Mouse (Mus musculus): ENCODE results near the gene Ccdc8.

Ccdc8 gene

DNA sequence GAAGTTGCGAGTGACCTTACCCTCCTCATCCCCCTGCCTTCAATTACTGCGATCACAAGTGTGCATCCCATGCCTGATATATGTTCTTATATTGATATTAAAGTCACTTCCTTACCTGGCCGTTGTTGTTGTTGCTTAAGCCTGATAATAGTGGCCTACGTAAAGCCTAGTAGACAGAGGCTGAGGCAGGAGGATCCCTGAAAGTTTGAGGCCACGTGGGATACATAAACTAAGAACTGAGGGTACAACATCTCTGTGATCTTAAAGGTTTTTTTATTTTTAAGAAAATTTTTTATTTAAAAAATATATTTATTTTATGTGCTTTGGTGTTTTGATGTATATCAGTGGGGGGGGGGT lies at the start of gene Ccdc8:
Ccdc8 (plus strand) TSS at position 258 of the 357 bp plus-strand sequence.
- in situ Hi-C loops (cut with MboI, MseI), result no loop called here

DNA sequence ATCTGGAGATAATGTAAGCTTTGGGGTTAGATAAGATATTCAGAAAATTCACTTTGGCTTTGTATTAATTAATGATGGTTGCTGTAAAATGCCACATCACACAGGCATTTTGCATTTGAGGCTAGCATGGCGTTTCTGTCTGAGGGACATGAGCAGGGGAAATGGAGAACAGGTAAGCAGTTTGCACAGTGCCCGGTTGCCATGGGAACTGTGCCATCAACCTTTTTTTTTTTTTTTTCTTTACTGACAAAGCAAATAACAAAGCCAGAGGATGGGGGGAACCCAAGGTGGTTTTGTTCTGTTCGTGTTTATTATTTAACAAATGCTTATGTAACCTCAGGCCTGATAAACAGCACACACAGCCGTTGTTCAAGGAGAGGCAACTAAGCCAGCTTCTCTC lies 49.6 kb upstream of the Ccdc8 start:
- in situ Hi-C loops (cut with MboI, MseI), result no loop called here

DNA sequence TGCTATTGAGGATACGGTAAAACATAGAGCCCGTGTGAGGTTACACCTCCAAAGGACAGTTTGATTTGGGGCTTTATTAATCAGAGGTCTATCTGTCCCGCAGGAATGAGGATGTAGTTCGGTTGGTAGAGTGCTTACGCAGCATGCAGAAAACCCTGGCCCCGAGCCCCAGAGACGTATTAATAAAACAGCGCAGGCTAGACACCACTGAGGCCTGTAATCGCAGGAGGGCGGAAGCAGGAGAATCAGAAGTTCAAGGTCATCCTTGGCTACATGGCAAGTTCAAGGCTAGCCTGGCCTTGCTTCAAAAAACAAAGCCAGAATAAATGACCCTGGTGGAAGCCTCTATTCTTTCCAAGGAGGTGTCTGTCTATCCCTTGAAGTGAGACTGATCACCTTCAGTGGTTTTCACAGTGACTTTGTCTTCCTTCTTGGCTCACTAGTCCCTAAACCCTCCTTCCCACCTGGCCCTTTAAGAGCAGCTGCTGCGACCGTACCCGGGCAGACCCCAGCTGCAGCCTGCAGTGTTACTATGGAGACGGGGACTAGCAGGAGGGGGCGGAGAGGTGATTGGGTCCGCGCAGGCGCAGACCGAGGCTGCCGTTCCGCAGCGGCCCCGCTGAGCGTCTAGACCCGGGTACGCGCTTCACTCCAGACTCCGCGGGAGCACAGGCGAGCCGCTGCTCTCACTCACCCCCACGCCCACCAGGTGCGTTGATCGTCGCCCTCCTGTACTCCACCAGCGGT lies 48.3 kb upstream of the Ccdc8 start, which contains the start of gene Pnmal2:
Pnmal2 (plus strand) TSS at position 622 of the 747 bp plus-strand sequence.
- in situ Hi-C loops (cut with MboI, MseI), result no loop called here

DNA sequence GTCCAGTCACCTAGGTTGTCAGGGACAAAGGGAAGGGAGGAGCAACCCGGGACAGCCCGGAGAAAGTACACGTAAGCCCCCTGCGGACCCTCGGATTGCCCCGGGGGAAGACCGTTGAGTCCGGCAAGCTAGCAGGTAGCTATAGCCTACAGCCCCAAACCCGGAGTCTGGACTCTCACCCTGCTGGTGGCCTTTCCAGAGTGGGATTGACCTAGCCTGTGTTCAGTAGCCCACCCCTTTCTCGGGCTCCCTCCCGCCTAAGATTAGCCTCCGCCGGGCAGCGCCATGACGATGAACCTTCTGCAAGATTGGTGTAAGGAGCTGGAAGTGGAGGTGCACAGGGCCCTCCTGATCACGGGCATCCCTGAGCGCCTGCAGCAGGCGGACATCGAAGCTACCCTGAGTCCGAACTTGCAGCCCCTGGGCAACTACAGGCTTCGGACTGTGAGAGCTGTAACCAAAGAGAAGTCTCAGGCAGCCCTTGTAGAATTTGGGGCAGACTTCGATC lies 47.6 kb upstream of the Ccdc8 start:
- in situ Hi-C loops (cut with MboI, MseI), result no loop called here

DNA sequence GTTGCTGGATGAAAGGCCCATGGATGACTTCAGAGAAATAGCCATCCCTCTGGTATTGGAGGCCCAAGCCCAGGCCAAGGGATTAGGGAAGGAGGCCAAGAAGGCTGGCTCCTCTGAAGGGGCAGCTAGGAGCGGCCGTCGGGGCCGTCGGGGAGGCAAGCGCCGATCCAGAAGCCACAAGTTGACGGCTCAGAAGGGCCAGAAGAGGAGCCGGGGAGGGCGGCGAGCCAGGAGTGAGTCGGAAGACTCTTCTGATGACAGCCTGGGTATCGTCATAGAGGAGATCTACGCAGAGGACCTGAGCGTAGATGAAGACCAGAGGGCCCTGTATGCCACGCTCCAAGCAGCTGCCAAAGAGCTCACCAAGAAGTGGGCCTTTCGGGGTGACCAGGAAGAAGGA lies 47.1 kb upstream of the Ccdc8 start:
- in situ Hi-C loops (cut with MboI, MseI), result no loop called here

DNA sequence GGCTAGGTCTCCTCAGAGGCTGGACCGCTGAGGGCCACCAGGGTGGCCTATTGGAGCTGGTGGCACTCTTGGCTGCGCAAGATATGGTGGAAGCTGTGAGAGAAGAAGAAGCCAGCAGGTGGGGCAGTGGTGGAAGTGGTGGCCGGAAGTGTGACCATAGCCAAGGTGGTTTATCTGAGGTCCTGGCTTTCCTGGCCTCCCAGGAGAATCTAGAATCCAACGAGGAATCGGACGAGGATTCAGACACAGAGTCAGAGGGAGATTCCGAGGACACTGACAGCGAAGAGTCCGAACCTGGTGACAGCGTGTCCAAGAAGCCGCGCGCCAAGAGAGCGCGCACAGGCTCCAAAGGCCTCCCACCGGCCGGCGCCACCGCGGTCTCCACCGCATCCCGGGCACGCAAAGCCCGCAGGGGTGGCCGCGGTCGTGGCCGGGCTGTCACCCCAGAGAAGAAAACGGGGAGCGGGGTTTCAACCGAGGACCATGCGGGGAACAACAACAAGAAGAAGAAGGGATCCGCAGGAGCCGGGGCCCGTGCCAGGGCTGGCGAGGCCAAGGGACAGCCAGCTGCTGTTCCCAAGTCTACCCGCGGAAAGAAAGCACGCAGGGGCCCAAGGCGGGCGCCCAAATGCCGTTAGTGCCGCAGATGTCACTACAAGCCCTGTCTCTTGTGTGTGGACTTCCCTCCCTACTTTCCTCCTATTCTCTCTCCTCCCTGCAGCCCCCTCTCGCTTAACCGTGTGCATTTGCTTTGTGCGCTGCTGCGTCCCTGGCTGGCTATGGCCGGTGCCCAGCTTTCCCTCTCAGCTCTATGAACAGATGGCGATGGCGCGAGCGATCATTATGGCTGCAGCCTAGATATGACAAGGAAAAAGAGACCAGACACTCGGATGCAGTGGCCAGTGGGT lies 45.8 kb upstream of the Ccdc8 start:
- in situ Hi-C loops (cut with MboI, MseI), result no loop called here

DNA sequence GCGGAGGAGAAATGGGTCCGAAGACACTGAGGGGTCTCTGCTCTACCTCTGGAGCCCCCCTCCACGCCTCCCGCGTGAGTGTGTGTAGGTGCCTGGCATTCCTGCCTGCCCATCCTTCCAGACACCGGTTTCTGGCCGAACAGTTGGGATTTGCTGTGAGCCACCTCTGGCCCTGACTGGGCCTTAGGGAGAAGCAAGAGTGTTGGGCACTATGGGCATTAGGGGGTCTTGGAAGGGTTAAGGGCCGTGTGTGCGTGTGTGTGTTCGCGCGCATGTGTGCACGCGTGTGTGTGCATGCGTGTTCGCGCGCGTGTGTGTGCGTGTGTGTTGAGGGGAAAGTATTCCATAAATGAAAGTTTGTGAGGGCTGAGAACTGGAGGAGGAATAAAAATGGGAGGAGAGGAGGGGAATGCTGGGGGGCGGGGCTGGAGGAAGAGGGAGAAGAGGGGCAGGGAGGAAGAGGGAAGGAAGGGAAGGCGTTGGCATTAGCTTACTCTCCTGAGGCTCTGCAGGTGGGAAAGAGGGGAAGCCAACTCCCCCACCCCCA lies 45.1 kb upstream of the Ccdc8 start:
- in situ Hi-C loops (cut with MboI, MseI), result no loop called here

DNA sequence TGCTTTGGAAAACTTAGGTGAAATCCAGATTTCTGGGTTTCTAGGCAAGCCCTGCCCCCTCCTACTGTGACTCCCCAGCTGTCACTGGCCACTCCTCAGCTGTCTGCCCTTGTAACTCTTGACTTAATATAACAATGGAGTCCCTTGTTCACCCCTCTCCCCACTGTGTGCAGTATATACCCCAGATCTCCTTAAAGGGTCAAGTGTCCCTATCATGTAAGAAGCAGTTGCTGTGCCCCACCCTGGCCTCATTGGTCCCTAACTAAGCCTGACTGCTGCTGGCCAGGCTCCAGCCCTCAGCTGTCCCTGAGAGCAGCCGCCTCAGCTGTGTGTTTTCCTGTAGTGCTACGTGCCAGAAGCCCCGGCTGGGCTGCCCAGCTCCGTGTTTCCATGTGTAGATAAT lies 44.5 kb upstream of the Ccdc8 start:
- in situ Hi-C loops (cut with MboI, MseI), result no loop called here

DNA sequence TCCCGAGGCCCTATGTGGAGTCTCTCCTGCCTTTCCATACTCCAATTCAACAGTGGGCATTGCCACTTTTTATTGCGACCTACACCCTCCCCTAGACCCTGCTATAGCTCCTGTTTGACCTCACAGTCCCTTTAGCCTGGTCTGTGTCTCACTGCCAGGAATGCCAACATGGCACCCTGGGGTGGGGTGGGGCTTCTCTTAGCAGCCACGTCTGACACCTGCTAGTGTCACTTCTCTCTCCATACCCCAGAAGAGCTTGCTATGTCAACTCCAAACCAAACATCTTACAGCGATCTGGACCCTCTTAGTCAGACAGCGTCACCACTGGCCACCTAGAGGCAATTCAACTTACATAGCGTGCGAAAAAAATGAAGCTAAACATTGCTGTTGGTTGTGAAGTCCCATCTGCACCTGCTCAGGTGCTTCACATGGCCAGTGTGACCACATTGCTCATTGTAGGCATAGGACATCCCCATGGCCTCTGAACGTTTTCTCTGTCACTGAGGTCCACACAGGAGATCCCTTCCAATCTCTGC lies 43.5 kb upstream of the Ccdc8 start:
- in situ Hi-C loops (cut with MboI, MseI), result no loop called here

DNA sequence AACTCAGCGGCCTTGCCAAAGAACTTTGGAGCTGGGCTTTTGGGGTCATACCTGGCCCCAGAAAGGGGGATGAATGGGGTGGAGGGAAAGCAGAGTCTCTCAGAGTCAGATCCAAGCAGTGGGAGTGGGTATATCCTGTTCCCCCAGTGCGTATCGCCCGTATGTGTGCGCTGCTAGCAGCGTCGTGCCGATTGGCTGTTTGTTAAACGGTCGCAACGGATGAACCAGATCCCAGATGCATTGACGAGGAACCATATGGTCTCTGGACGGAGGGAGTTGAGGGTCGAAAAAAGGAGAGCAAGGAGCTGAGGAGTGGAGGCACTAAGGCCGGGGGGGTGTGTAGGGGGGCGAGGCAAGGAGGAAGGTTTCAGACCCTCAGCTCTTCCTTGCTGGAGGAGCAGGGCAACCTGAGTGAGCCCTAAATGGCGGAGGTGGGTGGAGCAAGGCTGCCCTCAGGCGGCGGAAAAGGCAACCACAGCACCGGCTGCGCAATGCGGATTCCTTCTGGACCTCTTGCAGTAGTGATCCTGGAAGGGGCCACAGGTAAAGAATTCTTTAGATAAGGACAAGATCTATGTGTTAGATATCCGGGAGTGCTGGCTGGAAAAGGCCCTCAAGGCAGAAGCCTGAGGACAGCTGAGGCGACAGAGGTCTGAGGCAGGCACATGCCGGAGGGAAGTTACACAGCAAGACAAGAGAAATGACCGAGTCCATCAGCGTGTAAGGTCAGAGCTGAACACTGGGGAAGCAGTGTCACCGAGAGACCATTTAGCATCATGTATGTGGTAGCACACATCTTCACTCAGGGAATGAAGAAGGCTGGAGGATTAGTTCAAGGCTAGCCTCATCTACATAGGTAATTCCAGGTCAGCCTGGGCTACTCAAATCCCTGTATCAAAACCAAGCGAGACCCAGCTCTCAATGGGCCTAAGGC lies 42.3 kb upstream of the Ccdc8 start:
- in situ Hi-C loops (cut with MboI, MseI), result loop anchor here (5.0 kb wide), 2 partner anchors 47 to 107 kb away; no protein-coding TSS in a partner anchor

DNA sequence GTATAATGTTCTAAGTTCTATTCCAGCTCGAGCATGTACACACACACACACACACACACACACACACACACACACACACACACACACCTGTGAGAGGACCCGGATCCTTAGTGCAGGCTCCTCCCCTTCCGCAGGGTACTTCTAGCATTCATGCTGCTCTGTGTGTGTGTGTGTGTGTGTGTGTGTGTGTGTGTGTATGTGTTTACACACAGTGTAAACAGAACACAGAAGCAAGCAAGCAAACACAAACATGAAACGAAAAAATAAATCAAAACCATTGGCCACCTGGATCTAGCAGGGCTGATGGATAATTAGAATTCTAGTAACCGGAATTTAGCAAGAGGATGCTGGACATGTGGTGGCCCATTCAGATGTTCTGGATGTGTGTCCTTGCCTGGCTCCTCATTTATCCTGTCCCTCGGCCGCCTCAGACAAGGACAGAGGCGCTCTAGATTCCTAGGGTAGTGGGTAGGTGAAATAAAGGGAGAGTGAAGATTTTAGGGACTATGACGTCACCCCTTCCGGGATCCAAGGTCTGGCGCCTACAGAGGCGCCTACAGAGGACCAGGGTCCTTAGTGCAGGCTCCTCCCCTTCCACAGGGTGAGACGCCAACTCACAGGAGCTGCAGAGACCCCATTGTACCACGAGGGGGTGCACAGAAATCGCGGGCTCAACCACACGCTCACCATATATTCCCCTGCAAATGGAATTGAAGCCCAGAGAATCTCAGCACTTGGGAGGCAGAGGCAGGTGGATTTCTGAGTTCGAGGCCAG lies 41.5 kb upstream of the Ccdc8 start:
- in situ Hi-C loops (cut with MboI, MseI), result loop anchor here (5.0 kb wide), 2 partner anchors 46 to 106 kb away; no protein-coding TSS in a partner anchor

DNA sequence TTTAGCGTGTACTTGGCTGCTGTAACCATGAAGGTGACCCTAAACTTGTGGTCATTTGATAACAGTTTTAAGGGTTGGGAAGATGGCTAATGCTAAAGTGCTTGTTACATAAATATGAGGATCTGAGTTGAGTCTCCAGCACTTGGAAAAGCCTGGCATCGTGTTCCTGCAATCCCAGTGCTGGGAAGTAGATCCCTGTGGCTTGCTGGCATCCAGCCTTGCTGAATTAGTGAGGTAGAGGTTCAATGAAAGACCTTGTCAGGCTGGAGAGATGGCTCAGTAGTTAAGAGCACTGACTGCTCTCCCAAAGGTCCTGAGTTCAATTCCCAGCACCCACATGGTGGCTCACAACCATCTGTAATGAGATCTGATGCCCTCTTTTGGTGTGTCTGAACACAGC lies 38.7 kb upstream of the Ccdc8 start:
- in situ Hi-C loops (cut with MboI, MseI), result loop anchor here (5.0 kb wide), 2 partner anchors 44 to 104 kb away; no protein-coding TSS in a partner anchor

DNA sequence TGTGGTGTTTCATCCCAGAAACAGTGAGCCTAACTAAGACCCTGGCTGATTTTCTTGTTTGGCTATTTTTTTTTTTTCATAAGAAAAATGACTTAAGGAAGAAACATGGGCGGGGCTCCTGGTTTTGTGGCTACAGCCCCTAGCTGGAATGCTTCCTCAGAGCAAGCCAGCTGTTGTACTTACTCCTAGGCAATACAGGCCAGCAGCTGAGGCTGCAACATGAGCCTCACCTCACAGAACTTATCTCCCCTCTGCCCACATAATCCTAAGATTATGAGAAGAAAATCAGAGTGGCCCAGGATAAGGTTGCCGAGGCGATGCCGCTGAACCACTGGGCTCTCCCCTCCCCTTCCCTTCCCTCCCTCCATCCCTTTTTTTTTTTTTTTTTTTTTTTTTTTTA lies 36.8 kb upstream of the Ccdc8 start:
- in situ Hi-C loops (cut with MboI, MseI), result no loop called here

DNA sequence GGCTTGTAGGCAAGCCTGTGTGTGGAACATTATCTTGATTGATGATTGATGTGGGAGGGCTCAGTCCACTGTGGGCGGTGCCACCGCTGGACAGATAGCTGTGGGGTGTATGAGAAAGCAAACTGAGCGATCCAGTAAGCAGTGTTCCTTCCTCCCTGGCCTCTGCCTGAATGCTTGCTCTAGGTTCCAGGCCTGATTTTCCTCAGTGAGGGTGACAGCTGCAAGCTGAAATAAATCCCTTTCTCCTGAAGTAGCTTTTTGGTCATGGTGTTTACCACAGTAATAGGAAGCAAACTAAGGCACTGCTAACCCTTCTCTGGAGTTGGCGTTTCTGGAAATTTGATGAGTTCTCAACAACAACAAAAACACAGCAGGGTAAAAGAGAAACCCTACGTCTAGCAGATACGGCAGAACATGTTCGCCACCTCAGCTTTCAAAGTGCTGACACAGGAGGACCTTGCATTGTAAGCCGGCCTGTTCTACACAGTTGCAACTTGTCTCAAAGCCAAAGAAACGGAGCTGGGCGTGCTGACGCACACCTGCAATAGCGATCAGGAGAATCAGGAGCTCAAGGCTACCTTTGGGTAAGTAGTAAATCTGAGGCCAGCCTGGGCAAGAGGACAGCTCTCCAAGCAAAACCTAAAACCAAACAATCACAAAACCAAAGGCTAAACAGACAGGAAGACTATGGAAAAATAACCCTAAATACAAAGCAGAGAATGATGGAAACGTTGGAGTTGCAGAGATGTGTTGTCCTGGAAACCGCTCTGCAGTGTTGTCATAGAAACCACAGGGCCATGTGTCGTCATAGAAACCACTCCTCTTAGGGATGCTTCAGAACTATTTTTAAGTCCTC lies 35.9 kb upstream of the Ccdc8 start:
- in situ Hi-C loops (cut with MboI, MseI), result no loop called here

DNA sequence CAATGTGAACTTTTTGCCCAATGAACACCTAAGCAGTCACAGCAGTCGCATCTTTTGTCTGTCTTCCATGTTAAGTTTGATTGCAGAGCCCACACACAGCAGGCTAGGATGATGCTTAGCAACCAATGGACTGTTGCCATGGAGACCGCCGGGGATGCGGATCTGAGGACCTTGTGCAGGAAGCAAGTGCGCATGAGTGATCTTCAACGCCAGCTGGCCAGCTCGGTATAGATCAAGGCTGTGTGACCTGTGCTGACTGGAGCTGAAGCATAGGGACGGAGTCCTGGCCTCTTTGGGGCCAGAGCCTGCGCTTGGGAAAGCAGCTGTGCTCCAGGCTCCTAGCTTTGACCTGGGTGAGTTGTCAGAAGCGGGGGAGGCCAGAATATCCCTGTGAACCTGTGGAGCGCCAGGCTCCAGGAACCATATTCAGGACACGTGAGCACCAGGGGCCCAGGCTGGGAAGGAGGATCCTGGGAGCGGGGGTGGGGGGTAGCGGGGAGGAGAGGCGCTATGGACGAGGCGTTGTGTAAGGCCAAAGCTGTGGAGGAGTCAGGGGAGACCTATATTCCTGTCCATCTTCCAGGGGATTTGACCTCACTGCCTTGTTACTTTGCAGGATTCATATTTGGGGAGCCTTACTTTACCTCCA lies 32.8 kb upstream of the Ccdc8 start, which contains the start of gene Pnmal1:
Pnmal1 (plus strand) TSS at position 141 of the 649 bp plus-strand sequence.
- in situ Hi-C loops (cut with MboI, MseI), result no loop called here

DNA sequence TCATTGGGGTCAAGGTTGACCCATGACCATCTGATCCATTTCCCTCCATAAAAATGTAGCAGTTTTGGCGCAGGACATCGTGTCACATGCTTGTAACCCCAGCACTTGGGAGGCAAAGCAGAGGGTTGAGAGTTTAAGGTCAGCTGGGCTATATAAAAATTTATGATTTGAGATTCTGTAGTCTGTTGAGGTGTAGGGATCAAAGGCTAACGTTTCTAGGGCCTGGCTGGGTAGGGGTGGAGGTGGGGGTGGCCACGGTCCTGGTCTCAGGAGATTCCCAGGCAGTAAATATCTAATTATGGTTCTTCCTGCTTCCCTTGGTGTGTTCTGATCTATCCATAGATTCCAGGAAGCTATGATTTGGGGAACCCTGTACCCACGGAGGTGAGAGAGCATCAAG lies 30.8 kb upstream of the Ccdc8 start:
- in situ Hi-C loops (cut with MboI, MseI), result no loop called here

DNA sequence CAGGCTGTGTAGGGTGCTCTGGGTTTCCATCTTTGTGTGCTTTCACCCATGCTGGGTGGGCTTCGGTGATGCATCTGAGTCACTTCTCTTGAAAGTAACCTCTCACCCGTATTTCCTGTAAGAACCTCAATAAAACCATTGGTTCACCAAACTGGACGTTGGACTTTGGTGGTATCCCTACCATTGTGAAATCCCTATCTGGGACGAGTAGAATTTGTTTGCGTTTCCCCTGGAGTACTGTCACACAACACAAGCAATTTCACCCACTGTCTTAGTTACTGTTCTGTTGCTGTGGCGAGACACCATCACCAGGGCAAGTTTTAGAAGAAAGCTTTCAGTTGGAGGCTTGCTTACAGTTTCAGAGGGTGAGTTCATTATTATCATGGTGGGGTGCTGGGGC lies 24.1 kb upstream of the Ccdc8 start:
- in situ Hi-C loops (cut with MboI, MseI), result no loop called here

DNA sequence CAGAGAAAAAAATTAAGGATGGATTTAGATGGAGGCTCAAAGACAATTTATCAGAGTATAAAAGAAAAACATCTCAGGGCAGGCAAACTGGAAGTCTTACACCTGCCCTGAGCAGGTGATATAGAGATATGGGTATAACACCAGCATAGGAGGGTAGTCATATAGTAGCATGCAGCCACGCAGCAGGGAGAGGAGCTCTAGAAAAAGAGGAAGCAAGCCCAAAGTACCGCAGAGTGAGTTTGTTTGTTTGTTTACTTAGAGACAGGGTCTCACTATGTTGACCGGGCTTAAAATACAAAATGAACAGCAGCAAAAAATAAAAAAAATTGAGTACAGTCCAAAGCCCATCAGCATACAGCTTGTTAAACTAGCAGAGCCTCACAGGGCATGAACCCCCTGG lies 21.3 kb upstream of the Ccdc8 start:
- in situ Hi-C loops (cut with MboI, MseI), result no loop called here
